Mouse (Mus musculus) embryo, embryonic 11.5 days (tissue): ENCODE data around the gene Gm9639.
"Not testable (repeated sequence)": the region's sequence is repeated elsewhere in the genome, so short reads cannot be mapped to it uniquely, and the experiment has no call there.

ENCODE experiments used
- DNase-seq: peaks from one replicate; pipeline ENCODE4 v3.0.0-alpha.2; 2012; ENCODE audit warnings: low read depth, low spot score

The Gm9639 gene

GRCm38 (mm10) chr10:77753448-77753847 is 41.4 kb downstream of the Gm9639 start:
- no peak for DNase-seq

GRCm38 (mm10) chr10:77752312-77752711 is 42.6 kb downstream of the Gm9639 start:
- DNase-seq = not testable (repeated sequence)

- DNase-seq = not testable (repeated sequence)
Observed at GRCm38 (mm10) chr10:77751254-77751653, 43.6 kb downstream of the Gm9639 start, which contains the start of gene Gm9736. TSS of gene Gm9736 (minus strand) at chr10:77751354.

GRCm38 (mm10) chr10:77750686-77751085 is 44.2 kb downstream of the Gm9639 start:
- not testable (repeated sequence) for DNase-seq
